Mouse (Mus musculus) G1E (cell line): Measurements from ENCODE around the gene Olfr155.

Experiments
- CTCF ChIP-seq: IDR thresholded peaks from 2 replicates; pipeline ENCODE4 v1.5.1; 2012; ENCODE audit warnings: low read depth, low read length, inconsistent platforms, mixed read lengths
- GATA1 ChIP-seq: IDR thresholded peaks from 2 replicates; pipeline ENCODE4 v1.6.1; 2012; ENCODE audit warnings: borderline replicate concordance, low read length, inconsistent platforms, mixed read lengths
- GATA2 ChIP-seq: IDR thresholded peaks from 2 replicates; pipeline ENCODE4 v1.6.1; 2012; ENCODE audit warnings: low read depth, low read length, inconsistent platforms, borderline replicate concordance
- POLR2AphosphoS5 ChIP-seq: IDR thresholded peaks from 2 replicates; pipeline ENCODE4 v1.6.1; 2012; ENCODE audit warnings: low read depth, low read length, inconsistent platforms; ENCODE audit not compliant: insufficient replicate concordance
- TAL1 ChIP-seq: conservative IDR thresholded peaks from 2 replicates; pipeline ENCODE4 v1.6.1; 2012; ENCODE audit warnings: low read depth, low read length, inconsistent platforms, mixed read lengths

- TF ChIP-seq CTCF, result no peak
- TF ChIP-seq GATA1, result no peak
- TF ChIP-seq TAL1, result no peak
- no peak for TF ChIP-seq GATA2
- no peak for TF ChIP-seq POLR2AphosphoS5
Measured at GRCm38 (mm10) chr4:43863298-43863697, 11.9 kb downstream of the Olfr155 start.
